Mouse (Mus musculus): ENCODE measurements around the gene Rps6kl1. TPM values are rescaled to one million over a fixed set of nuclear protein-coding genes. Genes with fewer than 3 reads are reported as not detected.

Rps6kl1 gene
- total and polyA plus RNA-seq, 3 experiments = 5.4 to 6.2 TPM; not detected in 1

- Histone ChIP-seq H3K27ac (ENCODE audit: control insufficient read depth, low read depth, low read length) (no peak overlapping the region), H3K9ac (ENCODE audit: control insufficient read depth, low read depth, low read length, poor library complexity, severe bottlenecking) (no peak overlapping the region), H3K4me3 (ENCODE audit: control insufficient read depth in 1 of 2, insufficient read depth in 1 of 2, low read depth in 2 of 2, low read length in 2 of 2) (no peak overlapping the region), H3K9me3 (replicated peaks; ENCODE audit: insufficient read depth, low read length) (no peaks in the 10 kb centered on the region), H3K27me3 (ENCODE audit: control insufficient read depth in 1 of 2, insufficient read depth in 2 of 2, low read length in 2 of 2) (peaks cover 0 to 1% of the 10 kb centered on the region in 2 experiments; a peak in 2 of 4 replicates), H3K36me3 (ENCODE audit: control insufficient read depth in 1 of 2, insufficient read depth in 2 of 2, low read length in 2 of 2) (no peaks in the 10 kb centered on the region), H3K4me1 (ENCODE audit: control insufficient read depth in 1 of 2, insufficient read depth in 2 of 2, low read length in 2 of 2) (no peaks in the 10 kb centered on the region), H3K79me2 (ENCODE audit: control insufficient read depth, insufficient read depth, low read length, poor library complexity) (no peaks in the 10 kb centered on the region)
- DNase-seq (ENCODE audit: low read depth, low spot score) = no peak
- TF ChIP-seq ETS1 (IDR thresholded peaks at IDR 0.05; ENCODE audit: low read depth, low read length) (no peak), GABPA (IDR thresholded peaks at IDR 0.05; ENCODE audit: low read depth, low read length) (no peak), NELFE (IDR thresholded peaks at IDR 0.05; ENCODE audit: low read depth, low read length) (no peak), GATA1 (IDR thresholded peaks at IDR 0.05; ENCODE audit: low read depth, low read length) (no peak), HCFC1 (IDR thresholded peaks at IDR 0.05; ENCODE audit: low read depth, low read length) (no peak), USF1 (IDR thresholded peaks at IDR 0.05; ENCODE audit: low read depth, low read length) (no peak), RCOR1 (IDR thresholded peaks at IDR 0.05; ENCODE audit: low read depth, low read length) (no peak), SMC3 (IDR thresholded peaks at IDR 0.05; ENCODE audit: low read depth, low read length) (no peak), E2F4 (IDR thresholded peaks at IDR 0.05; ENCODE audit: borderline replicate concordance, low read depth, low read length) (no peak), CTCF (IDR thresholded peaks at IDR 0.05 in 2 of 3, conservative IDR thresholded peaks at IDR 0.05 in 1 of 3; ENCODE audit: control insufficient read depth in 1 of 3, insufficient read depth in 1 of 3, low read depth in 2 of 3, low read length in 3 of 3, poor library complexity in 1 of 3, severe bottlenecking in 1 of 3) (no peak), TCF12 (IDR thresholded peaks at IDR 0.05; ENCODE audit: low read depth, low read length) (no peak), TAL1 (IDR thresholded peaks at IDR 0.05; ENCODE audit: low read length) (no peak), EP300 (IDR thresholded peaks at IDR 0.05; ENCODE audit: low read depth in 1 of 2, low read length in 2 of 2) (no peak), BHLHE40 (IDR thresholded peaks at IDR 0.05; ENCODE audit: borderline replicate concordance, low read depth, low read length) (no peak), CHD1 (IDR thresholded peaks at IDR 0.05; ENCODE audit: low read depth, low read length) (no peak), ZC3H11A (IDR thresholded peaks at IDR 0.05; ENCODE audit: low read depth, low read length) (no peak), SIN3A (IDR thresholded peaks at IDR 0.05; ENCODE audit: low read length) (no peak)
These were observed 19.4 kb upstream of the Rps6kl1 start for GRCm38 (mm10) chr12:85170284-85170947.

GRCm38 (mm10) chr12:85169877-85170276 lies 18.8 kb upstream of the Rps6kl1 start:
- no peak for TF ChIP-seq ZMIZ1 (IDR thresholded peaks at IDR 0.05; ENCODE audit: low read depth, low read length)
- no peak for TF ChIP-seq RAD21 (IDR thresholded peaks at IDR 0.05; ENCODE audit: low read depth, low read length)
- no peak for TF ChIP-seq POLR2AphosphoS5 (IDR thresholded peaks at IDR 0.05; ENCODE audit: borderline replicate concordance, low read depth, low read length)
- TF ChIP-seq POLR2A (IDR thresholded peaks at IDR 0.05; ENCODE audit: control insufficient read depth in 1 of 2, insufficient read depth in 1 of 2, low read depth in 1 of 2, low read length in 2 of 2, poor library complexity in 1 of 2) = no peak
- TF ChIP-seq SIN3A (IDR thresholded peaks at IDR 0.05; ENCODE audit: low read length) = no peak
- no peak for TF ChIP-seq USF1 (IDR thresholded peaks at IDR 0.05; ENCODE audit: low read depth, low read length)
- Histone ChIP-seq H3K4me3 (ENCODE audit: control insufficient read depth in 1 of 2, insufficient read depth in 1 of 2, low read depth in 2 of 2, low read length in 2 of 2) (no peak overlapping the region), H3K79me2 (ENCODE audit: control insufficient read depth, insufficient read depth, low read length, poor library complexity) (no peaks in the 10 kb centered on the region), H3K36me3 (ENCODE audit: control insufficient read depth in 1 of 2, insufficient read depth in 2 of 2, low read length in 2 of 2) (no peaks in the 10 kb centered on the region), H3K9ac (ENCODE audit: control insufficient read depth, low read depth, low read length, poor library complexity, severe bottlenecking) (no peak overlapping the region; the same call in 1 of the 2 replicates), H3K27ac (ENCODE audit: control insufficient read depth, low read depth, low read length) (no peak overlapping the region), H3K9me3 (replicated peaks; ENCODE audit: insufficient read depth, low read length) (no peaks in the 10 kb centered on the region), H3K27me3 (ENCODE audit: control insufficient read depth in 1 of 2, insufficient read depth in 2 of 2, low read length in 2 of 2) (peaks cover 0 to 1% of the 10 kb centered on the region in 2 experiments; a peak in 2 of 4 replicates), H3K4me1 (ENCODE audit: control insufficient read depth in 1 of 2, insufficient read depth in 2 of 2, low read length in 2 of 2) (no peaks in the 10 kb centered on the region)
- no peak for DNase-seq (ENCODE audit: low read depth, low spot score)

Data from MEL (cell line).